Mouse (Mus musculus) G1E (cell line): ENCODE measurements around the gene Gas2l1.

ENCODE experiments used
- CTCF ChIP-seq: IDR thresholded peaks from 2 replicates; pipeline ENCODE4 v1.5.1; 2012; ENCODE audit warnings: low read depth, low read length, inconsistent platforms, mixed read lengths
- GATA1 ChIP-seq: IDR thresholded peaks from 2 replicates; pipeline ENCODE4 v1.6.1; 2012; ENCODE audit warnings: borderline replicate concordance, low read length, inconsistent platforms, mixed read lengths
- POLR2AphosphoS5 ChIP-seq: IDR thresholded peaks from 2 replicates; pipeline ENCODE4 v1.6.1; 2012; ENCODE audit warnings: low read depth, low read length, inconsistent platforms; ENCODE audit not compliant: insufficient replicate concordance

DNA sequence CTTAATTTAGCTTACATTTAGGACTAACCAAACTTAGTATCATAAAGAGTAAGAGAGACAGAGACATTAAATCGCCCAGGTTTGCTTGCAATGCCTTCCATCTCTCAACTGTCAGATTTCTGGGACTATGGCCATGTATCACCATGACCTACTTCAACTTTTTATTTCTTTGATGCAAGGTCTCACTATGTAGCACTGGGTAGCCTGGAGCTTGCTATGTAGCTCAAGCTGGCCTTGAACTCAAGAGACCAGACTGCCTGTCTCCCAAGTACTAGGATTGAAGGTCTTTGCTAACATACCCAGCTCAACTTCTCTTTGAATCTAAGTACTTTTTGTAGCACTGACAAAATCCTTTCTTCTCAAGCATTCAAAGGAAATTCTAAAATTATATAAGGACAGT is 24.0 kb upstream of the Gas2l1 start:
- no peak for TF ChIP-seq CTCF
- no peak for TF ChIP-seq POLR2AphosphoS5
- TF ChIP-seq GATA1: no peak
